Mouse (Mus musculus): ENCODE measurements at regions not wholly inside any gene's neighbourhood (a gene's known extent, or its start where the extent isn't known, plus 50 kb on each side); places are given as distances from the start of the nearest gene placed in this dataset.

DNA sequence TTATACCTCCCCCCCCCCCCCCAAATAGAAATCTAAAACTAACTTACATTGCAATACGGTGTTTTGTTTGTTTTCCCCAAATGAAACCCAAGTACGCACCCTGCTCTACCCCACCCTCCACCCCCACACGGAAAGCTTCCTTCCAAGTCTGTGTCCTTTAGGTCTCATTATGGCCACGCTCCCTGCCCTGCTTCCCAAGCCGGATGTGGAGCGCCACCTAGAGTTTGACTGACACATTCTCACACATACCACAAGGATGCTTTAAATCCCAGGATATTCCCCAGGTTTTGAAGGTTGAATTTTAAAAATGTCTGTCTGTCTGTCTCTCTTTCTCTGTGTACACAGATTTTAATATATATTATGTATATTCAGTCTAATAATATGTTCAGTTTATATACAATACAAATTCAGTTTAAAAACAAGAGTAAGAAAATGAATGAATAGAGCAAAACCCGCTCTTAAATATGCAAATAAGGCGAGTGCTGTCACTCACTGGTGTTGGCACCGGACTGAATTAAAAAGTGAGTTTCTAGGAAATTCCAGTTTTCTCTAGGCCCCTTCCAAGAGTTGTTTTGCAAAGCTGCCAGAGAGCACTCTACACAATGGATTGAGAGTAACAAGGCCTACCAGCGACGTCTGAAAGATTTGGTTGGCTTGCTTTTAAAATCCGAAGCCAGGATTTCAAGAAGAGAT lies 190.9 kb upstream of the Hmga2 start:
- no peak for TF ChIP-seq POLR2A (IDR thresholded peaks at IDR 0.05; ENCODE audit: borderline replicate concordance, insufficient read depth, low read length)
- TF ChIP-seq CTCF (IDR thresholded peaks at IDR 0.05; ENCODE audit: borderline replicate concordance, insufficient read depth, low read depth, low read length), result peak; percentile 69

Data from cerebellum, adult 2 months (tissue).